Mouse (Mus musculus): ENCODE data around the gene Phldb1.

Gene Phldb1

GRCm38 (mm10) chr9:44708429-44708765 lies 26.6 kb downstream of the Phldb1 start:
- DNase-seq, result peak; percentile 53

DNA sequence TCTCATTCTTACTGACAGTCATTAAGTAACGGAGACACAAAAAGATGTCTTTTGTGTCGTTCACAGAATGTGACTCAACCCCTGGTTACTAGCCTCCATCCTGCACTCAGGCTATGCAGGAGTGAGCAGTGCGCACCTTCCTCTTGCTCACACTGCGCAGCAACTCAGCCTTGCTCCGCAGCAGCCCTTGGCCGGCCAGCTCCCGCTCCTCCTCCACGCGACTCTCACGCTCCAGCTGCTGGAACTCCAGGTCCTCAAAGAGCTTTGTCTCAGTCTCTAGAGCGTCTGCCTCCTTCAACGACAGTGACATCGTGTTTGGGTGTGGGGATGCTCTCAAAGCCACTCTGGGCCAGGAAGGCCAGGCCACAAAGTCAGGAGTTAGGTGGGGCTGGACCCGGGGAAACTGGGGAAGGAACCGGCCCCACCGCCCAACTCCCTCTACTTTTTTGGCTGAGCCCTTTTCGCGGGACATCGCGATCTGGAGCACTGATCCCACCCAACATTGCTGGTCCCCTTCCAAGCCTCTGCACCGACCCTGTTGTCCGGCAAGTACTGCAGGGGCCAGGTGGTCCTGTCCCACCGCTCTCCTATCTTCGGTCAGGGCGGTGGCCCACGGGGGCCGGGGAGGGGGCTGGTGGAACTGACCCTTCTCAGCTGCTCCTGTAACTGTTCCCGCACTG lies 27.1 kb downstream of the Phldb1 start:
- DNase-seq, result no peak

DNA sequence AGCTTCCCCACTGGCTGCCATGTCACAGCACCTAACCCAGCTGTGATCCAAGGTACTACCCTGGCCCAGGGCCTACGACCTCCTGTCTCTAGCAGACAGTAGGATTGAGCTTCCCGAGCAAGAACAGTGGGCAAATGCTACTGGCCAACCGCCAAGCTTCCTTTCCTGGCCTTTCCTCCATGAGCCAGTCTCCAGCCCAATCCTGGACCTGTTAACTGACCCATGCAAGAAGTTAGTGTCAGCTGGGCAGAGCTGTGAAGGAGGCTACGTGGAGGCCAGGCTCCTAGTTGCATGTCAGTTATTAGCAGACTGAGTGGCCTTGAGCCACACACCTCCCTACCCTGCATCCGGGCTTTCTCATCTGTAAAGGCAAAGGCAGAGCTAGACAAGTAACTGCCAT lies 35.3 kb downstream of the Phldb1 start:
- no peak for DNase-seq

DNA sequence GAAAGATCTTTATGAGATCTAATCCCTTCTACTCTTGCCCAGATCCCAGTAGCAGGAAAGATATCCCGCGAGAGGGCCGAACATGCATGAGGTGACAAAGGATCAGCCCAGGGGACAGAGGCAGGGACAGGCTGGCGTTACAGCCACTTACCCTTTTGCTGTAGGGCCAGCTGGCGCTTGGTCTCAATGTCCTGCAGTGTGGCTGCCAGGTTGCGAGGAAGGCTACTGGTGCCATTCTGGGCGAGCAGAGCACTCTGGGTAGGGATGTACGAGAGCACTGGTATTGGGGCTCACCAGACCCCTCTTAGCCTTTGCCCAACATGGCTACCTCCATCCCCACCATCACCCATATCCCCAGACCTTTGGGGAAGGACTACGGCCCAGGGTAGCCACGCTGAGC lies 35.8 kb downstream of the Phldb1 start:
- no peak for DNase-seq

- no peak for DNase-seq
Measured at GRCm38 (mm10) chr9:44697866-44698265, 37.1 kb downstream of the Phldb1 start.

DNA sequence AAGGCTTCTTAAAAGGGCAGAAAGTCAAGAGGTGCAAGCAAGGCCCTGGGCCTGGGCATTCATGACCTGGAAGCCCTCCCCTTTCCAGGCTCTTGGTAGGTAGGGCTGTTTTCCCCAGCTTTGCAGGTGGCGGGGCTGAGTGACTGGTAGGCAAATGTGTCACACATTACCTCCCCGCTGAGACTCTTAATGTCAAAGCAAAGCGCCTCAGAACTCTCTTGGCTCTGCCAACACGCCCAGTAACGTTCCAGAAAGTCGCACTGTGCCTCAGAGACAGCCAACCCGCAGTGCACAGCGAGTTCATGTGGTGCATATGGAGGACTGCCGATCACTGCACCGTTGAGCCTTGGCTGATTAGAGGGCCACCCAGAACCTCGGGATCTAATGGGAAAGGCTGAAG lies 41.9 kb downstream of the Phldb1 start:
- no peak for DNase-seq

DNA sequence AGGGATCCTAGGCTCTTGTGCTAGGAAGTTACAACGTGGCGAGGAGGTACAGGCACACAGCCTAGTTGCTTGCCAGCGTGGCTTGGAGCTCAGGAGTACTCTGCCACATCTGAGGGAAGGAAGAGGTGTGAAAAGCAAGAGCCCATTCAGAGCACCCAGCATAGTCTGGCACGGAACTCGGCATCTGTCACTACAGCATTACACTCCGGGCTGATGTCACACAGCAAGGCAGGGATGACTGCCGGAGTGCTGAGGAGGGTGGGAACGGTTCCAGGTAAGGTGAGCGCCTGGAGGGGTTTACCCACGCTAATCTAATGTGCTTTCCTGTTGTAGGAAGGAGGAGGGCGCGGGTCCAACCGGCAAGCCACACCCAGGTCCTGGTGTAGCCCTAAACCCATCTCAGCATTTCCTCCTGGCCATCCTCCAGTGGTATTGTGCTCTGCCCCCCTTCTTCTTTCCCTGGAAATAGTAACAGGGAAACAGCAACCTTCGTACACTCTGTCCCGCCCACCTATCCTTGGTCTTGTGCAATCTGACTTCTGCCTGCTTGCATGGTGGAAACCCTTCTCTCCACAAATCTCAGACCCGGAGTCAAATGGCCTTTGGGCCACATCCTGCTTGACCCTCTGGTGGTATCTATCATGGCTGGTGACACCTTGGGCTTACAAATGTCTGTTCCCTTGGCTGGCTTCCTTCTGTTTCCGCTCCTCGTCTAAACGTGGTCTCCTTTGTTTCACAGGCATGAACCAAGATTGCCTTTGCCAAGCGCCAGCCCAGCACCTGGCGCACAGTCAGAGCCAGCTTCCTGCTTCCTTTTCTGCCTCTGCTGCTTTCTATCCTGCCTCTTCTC lies 43.1 kb downstream of the Phldb1 start:
- DNase-seq, result peak; percentile 43

GRCm38 (mm10) chr9:44690641-44691040 lies 44.4 kb downstream of the Phldb1 start:
- no peak for DNase-seq

DNA sequence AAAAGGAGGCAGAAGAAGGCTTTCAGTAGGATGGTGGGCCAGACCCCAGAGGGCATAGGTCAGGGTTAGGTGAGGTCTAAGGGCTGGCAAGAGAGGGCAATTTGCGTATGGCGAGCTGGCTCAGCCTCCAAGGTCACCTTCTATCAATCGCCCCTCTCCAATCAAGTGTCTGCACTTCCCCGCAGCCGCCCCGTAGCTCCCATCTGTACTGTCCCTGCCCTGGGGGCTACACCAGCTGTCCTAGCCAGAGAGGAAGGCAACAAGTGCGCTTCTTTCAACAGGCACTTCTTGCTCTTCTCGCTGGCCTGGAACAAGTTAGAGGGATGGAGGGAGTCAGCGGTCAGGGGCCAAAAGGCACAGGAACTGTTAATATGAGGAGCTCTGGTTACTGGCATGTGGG lies 47.0 kb downstream of the Phldb1 start:
- DNase-seq, result no peak

GRCm38 (mm10) chr9:44686638-44687037 lies 48.4 kb downstream of the Phldb1 start:
- DNase-seq, result peak; percentile 63

DNA sequence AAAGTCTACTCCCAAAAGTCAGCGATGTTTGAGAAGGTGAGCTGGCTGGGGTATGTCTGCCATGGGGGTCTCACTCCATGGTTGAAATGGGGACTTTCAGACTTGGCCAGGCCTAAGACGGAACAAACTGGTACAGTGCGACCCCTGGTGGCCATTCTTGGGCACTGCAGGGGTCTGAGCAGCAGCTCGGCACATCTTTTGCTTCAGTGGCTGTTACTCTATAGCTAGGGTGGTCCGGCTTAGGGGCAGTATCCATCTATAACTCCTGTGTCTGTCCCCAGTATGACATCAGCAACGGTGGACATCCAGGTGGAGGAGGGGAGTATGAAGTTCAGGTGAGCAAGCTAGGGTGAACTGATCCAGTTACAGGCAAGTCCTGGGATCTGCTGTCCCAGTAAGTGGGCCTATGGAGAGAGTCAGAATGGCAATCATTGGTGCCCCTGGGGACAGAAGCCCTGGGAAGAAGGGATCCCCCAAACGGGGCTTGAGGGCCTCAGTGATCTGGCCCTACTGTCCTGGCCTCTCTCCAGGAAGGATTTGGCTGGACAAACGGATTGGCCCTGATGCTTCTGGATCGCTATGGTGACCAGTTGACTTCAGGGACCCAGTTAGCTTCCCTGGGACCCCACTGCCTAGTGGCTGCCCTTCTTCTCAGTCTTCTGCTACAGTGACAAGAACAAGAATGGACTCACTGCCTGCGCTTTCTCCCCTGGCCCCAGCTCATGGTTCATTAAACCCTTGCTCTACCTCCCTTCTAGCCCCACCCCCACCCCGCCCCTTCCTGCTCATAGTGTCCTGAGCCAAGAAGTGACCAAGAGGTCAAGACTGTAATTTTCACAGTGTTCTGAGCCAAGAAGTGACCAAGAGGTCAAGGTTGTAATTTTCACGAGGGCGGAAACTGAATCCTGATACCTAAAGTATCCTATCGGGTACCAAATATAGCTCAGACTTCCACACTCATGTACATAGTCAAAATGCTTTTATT lies 49.4 kb downstream of the Phldb1 start:
- DNase-seq, result peak; percentile 85

GRCm38 (mm10) chr9:44683046-44683445 lies 52.0 kb downstream of the Phldb1 start:
- no peak for DNase-seq

GRCm38 (mm10) chr9:44679565-44679964 lies 55.4 kb downstream of the Phldb1 start:
- no peak for DNase-seq

- DNase-seq, result no peak
Measured at GRCm38 (mm10) chr9:44678288-44678871, 56.6 kb downstream of the Phldb1 start.

- DNase-seq, result no peak
Measured at GRCm38 (mm10) chr9:44673005-44673404, 62.0 kb downstream of the Phldb1 start, which contains the start of gene Treh. Treh (plus strand) TSS chr9:44673233.

GRCm38 (mm10) chr9:44672291-44672865 lies 62.6 kb downstream of the Phldb1 start:
- no peak for DNase-seq

DNA sequence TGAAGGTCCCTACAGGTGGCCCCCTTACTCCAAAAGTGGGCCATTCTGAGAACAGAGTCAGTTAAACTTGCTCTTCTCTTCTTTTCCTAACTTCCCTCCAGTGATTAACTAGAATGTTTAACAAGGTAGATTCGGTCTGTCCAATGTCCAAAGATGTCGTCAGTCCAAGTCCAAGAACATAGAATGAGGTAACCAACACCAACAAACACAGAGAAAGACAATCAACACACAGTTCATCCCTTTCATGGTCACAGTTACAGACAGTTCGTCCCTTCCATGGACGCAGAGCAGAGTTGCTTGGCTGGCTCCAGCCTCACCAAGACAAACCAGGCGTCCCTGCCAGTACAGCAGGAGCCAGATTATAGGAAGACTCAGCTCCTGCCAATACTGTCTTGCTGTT lies 63.6 kb downstream of the Phldb1 start:
- DNase-seq, result no peak

- DNase-seq, result no peak
Measured at GRCm38 (mm10) chr9:44663706-44664105, 71.3 kb downstream of the Phldb1 start.

DNA sequence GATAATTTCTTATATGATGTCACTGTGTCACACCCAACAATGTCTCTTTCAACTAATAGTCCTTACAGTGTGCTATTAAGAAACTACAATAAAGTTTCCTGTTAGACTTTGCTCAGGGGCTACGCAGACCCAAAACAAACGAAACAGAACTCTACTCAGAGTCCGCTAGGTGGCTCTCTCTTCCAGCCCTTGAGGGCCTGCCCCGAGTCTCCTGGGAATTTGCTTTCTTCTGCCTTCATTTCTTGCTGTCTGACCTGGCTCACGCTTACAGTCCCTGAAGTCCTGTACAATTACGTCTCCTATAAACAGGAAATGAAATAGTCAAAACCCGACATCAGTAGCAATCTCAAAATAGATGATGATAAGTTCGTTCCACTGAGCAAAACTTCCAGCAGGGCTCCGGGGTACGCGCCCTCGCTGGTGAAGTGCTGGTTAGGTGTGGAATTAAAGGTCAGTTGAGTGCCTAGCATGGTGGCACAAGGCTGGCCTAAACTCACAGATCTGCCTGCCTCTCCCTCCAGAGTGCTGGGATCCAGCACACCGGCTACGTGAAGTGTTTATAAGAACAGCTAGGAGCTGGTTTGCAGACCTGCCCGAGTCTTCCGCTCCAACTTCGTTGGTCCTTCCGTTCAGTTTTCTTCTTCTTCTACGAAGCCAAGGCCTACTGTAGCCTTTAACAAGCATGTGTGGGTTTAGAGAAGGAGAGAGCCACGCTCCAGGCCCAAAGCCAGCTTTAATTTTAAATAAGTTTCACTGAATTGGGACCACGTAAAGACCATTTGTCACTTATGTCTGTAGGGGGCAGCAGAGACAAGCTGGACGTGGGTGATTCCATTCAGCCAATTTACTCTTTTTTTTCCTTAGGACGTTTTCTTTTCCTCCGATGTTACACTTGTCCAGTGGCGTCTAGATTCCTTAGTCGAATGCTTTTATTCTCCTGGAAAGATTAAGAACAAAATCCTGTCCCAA lies 79.6 kb downstream of the Phldb1 start:
- DNase-seq, result peak; percentile 55

- DNase-seq, result no peak
Measured at GRCm38 (mm10) chr9:44653896-44654295, 81.1 kb downstream of the Phldb1 start.

- DNase-seq, result peak; percentile 73
Measured at GRCm38 (mm10) chr9:44652027-44652426, 83.0 kb downstream of the Phldb1 start.

All from right cerebral cortex, postnatal 4 days (tissue).